Mouse (Mus musculus) cerebellum, adult 9-10 months (tissue): Measurements from ENCODE around the gene Serinc2.
"Not testable (repeated sequence)": the region's sequence is repeated elsewhere in the genome, so short reads cannot be mapped to it uniquely, and the experiment has no call there.

Experiments used
- DNase-seq: peaks from one replicate; pipeline ENCODE4 v3.0.0; 2022

Gene Serinc2

DNA sequence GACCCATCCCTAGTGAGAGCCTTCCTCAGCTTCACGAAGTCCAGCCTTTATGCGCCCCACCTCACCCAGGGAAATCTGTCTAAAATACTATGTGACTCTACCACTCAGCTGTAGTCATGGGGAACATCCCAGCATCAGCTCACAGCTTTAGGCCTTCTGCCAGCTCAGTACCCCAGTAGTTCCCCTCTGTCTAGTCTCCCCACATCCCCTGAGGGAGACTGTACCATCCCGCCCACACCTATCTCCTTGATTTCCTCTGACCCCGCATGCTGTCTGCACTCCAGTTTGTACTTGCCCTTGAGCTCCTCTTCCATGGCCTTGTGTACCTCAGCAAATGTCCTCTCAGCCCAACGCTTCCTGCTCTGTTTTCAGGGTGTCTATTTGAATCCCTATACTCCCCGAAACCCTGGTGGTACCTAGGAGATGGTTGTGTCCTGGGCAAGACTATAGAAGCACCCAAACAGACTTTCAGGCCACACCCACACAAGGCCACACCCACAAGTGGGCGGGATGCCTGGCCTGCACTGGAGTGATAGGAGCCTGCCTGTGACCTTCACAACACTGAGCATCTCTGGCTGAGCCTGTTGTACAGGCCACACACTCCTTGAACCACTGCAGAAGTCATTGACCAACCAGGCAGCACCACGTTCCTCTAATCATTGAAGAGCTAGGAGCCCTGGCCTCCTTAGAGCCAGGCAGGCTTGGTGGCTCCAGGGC, 26.4 kb downstream of the Serinc2 start:
- no peak for DNase-seq

DNA sequence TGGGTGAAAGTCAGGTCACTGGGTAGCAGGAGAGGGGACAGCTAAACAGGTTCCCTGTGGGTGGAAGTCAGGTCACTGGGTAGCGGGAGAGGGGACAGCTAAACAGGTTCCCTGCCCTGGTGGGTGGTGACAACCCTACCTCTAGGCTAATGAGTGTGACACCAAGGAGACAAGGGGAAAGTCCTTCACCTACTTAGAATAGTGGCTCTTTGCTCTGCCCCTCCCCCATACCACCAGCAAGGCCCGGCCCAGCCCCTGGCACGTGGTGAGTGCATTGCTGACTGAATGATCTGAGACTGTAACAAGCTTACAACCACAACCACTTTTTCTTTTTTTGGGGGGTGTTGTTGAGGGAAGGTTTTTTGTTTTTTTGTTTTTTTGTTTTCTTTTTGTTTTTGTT, 27.2 kb downstream of the Serinc2 start:
- no peak for DNase-seq

- DNase-seq: no peak
Measured at GRCm38 (mm10) chr4:130251172-130251705, 27.8 kb downstream of the Serinc2 start.

GRCm38 (mm10) chr4:130248636-130249035, 30.4 kb downstream of the Serinc2 start:
- no peak for DNase-seq

- peak; percentile 79 for DNase-seq
Measured at GRCm38 (mm10) chr4:130246132-130246531, 32.9 kb downstream of the Serinc2 start.

- no peak for DNase-seq
Measured at GRCm38 (mm10) chr4:130244749-130245148, 34.3 kb downstream of the Serinc2 start.

GRCm38 (mm10) chr4:130243621-130244020, 35.4 kb downstream of the Serinc2 start:
- DNase-seq: not testable (repeated sequence)

DNA sequence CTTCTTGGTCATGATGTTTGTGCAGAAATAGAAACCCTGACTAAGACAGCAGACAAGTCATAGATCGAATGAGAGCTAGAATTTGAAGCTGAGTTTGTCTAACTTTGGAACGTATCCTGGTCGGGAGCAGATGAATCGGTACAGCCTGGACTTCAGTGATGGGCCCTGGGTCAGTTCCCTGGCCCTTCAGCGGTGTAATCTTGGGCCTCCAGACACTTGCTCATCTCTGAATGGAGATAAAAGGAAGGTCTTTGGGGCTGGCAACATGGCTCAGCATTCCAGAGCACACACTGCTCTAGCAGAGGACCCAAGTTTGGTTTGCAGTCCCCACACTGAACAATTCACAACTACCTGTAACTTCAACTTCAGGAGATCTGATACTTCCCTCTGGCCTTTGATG, 36.0 kb downstream of the Serinc2 start:
- DNase-seq: no peak

DNA sequence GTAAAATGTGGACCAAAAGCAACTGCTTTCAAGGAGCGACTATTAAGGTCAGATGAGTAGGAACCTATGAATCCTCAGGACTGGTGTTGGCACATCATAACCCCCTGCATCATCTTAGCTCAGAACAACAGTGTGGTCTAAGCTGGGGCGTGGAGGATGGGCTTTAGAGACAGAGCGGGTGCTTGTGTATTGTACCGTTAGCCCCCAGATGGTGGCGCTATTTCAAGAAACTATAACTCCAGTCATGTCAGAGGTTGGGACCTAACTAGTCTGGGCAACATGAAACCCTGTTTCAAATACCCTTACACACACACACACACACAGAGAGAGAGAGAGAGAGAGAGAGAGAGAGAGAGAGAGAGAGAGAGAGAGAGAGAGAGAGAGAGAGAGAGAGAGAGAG, 38.3 kb downstream of the Serinc2 start:
- no peak for DNase-seq

DNA sequence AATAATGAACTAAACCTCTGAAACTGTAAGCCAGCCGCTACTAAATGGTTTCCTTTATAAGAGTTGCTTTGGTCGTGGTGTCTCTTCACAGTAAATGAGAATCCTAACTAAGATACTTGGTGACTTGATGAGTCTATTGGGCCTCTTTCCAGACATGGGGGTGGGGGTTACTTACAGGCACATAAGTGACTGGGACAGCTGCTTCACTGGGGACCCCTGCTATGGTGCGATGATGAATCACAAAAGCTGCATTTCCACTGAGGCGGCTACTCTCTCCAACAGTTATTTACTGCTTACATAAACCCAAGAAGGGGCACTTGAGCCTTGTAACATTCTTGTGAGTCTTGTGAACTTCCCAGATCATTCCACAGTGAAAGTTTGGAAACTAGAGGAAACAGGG, 41.4 kb downstream of the Serinc2 start:
- DNase-seq: no peak

GRCm38 (mm10) chr4:130236361-130236760, 42.6 kb downstream of the Serinc2 start:
- DNase-seq: no peak

DNA sequence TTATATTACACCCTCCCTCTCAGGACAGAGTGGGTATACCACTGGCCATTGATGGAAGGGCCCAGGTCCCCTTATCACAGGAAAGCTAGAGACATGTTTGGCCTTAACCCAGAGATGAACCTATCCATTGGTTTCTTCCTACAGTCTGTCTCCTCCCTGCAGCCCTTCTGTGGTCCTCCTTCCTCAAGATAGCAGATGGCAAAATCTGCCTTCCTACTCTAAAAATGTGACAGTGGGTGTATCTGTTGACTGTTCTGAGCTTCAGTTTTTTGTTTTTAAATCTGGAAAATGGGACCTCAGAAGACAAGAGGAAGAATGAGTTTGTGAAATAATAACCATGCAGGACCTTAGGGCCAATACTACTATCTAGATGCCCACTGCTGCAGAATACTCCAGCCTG, 54.9 kb downstream of the Serinc2 start:
- DNase-seq: no peak

DNA sequence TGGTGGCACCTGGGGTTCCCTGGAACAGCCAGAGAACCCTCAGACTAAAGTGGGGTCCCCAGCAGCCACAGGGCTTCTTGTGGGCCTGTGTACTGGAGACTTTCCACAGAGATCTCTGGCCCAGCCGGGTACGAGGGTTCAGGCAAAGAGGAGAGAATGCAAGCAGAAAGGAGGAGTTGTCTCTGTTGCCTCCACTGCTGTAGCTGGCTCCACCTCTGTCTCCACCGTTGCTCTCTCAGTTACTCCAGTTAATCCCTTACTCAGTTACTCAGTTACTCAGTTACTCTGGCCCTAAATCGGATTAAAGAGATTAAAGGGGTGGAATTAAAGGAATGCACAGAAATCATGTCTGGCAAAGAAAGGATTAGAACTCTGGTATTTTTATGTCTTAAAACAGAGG, 56.8 kb downstream of the Serinc2 start, which contains the start of gene Gm853:
Gene Gm853 (minus strand): TSS at position 223 of the 400 bp plus-strand sequence.
- DNase-seq: no peak

- DNase-seq: no peak
Measured at GRCm38 (mm10) chr4:130220176-130220575, 58.8 kb downstream of the Serinc2 start.

- no peak for DNase-seq
Measured at GRCm38 (mm10) chr4:130215392-130215791, 63.6 kb downstream of the Serinc2 start.

GRCm38 (mm10) chr4:130213857-130214256, 65.1 kb downstream of the Serinc2 start:
- no peak for DNase-seq

GRCm38 (mm10) chr4:130213197-130213596, 65.8 kb downstream of the Serinc2 start:
- no peak for DNase-seq

DNA sequence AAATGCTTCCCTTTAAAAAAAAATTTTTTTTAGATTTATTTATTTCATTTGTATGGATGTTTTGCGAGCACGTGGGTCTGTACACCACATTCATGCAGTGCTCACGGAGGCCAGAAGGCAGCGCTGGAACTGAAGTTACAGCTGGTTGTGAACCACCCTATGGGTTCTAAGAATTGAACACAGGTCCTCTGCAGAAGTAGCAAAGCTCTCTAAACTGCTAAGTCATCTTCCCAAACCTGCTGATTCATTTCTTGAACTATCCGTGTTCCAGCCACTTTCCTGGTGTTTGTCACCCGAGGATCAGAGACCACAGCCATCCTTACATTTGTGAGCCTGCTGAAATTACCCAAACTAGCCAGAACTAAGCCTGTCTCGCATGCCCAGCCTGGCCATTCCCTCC, 66.6 kb downstream of the Serinc2 start:
- no peak for DNase-seq

DNA sequence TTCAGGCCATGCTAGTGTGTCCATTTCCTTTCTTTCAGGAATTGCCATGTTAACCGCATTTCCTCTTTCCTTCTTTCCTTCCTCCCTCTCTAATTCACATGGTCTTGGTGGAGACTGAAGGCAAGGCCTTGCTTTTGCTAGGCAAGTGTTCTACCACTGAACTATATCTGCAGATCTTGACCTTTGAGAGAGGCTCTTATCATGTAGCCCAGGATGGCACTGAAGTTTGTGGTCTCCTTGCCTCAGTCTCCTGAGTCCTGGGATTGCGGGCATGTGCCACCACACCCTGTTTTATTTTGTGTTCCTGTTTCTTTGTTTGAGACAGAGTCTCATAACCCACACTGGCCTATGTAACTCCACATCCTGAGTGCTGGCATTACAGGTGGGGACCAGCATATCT, 67.1 kb downstream of the Serinc2 start:
- DNase-seq: no peak
